Mouse (Mus musculus): ENCODE data around the gene Fbxo47. TPM values are rescaled to one million over a fixed set of nuclear protein-coding genes. Genes with fewer than 3 reads are reported as not detected.

The Fbxo47 gene
- 1 to 10 TPM in 1 of 3 experiments, under 1 TPM in 1, not detected in 1; 0.54 to 1.0 TPM for polyA plus RNA-seq (2017; shearing (Covaris generic))

- ATAC-seq, result peak; percentile 89
Observed at GRCm38 (mm10) chr11:97883918-97884600, at the start of gene Fbxo47. Fbxo47 (minus strand) TSS chr11:97884154.

DNA sequence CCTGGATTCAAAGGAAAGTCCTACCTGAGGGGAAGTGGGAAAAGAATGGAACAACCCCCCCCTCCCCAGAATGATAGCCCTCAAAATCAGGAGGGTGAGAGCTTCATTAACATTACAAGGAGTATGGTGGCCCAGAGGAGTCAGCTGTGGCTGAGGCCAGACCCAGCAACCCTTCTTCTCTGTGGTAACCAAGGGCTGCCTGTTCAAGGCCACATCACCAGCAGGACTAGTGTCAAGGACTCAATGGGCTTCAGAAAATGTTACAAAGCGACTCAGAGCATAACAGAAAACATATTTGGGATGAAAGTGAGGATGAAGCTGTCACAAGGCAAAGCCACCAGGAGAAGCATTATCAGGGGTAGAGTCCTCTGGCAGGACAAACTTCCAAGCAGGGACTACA lies 49.6 kb upstream of the Fbxo47 start:
- no peak for ATAC-seq

DNA sequence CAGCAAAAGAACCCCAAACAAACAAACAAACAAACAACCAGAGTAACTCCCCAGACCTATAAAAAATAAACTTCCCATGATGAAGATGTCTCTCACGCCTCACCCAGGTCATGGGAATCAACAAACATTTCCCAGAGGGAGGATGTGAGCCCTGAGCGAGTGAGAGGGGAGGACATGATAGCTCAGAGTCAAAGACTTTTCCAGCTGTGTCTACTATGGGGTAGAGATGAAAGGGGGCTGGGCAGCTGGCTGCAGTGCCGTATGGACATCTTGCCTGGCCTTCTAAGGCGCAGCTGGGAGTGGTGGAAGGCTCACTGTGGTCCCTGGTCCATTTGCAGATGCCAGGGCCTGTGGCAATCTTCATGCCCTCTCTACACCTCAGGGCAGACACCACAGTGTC lies 45.0 kb upstream of the Fbxo47 start:
- no peak for ATAC-seq

DNA sequence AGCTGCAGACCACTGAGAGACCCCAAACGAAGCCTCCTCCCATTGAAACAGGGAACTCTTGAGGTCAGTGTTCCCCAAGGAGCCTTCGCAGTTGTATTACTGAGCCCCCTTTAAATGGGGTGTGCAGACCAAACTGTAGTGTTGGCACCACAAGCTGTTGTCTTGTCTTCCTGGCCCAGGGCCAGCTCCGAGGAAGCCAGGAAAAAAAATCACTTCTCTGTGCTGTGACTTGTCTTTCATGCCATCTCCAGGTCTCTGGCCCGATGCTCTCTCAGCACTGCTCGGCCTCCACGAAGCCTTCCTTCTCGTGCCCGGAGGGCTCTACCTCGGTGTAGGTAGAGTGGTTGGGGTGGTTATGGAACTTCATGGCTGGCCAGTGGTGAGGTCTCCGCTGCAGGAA lies 40.3 kb upstream of the Fbxo47 start:
- ATAC-seq, result no peak

DNA sequence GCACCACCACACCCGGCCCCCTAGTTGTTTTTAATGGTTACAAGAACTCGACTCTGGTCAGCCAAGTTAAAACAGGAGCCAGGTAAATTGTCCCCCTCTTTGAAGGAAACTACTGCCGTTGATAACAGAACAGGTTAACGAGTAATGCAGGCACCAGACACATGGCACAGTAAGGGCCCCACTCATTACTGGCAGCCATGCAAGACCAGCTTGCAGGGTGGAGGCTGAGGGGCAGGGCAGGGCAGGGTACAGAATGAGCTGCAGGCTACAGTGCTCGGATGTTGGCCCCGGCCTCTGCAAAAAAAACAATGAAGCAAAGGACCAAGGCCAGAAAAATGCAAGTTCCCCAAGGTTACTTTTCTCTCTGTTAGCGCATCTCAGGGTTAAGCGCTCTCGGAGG lies 39.7 kb upstream of the Fbxo47 start:
- ATAC-seq, result no peak

DNA sequence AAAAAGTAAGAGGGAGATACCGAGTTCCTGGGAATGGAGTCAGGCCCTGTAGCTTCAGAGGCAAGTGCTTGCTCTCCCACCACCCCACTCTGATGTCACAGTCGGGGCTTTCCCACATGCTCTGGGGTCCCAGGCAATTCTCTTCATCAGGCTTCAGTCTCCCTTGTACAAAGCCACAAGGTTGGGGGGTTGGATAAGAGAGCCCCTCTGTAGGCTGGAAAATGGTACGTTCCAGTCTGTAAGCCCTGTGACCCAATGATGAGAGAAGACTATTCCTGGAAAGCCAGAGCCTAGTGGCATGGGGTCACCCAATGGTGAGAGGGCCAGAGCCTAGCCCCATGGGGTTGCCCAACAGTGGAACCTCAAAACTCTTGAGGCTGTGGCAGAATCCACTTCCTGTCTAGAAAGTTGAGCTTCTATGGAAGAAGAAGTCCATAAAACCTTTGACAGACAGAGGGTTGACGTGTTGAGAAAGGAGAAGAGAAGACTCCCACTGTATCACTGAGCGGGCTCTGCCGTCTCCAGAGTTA lies 32.1 kb upstream of the Fbxo47 start:
- no peak for ATAC-seq

DNA sequence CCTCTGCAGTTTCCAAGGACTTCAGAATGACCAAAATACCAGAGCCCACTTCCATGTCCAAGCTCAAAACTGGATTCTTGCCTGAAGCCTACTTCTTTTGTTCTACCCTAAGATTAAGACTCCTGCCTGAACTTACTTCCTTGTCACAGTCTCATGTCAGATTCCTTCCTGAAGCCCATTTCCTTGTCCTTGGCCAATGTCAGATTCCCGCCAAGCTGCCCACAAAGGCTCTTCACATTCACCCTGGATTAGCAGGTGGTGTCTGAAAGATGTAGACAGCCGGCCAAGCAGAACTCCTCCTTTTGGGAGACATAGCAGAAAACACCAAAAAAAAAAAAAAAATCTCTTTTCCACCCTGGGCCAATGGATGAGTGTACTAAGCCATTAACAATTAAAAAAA lies 31.5 kb upstream of the Fbxo47 start:
- no peak for ATAC-seq

DNA sequence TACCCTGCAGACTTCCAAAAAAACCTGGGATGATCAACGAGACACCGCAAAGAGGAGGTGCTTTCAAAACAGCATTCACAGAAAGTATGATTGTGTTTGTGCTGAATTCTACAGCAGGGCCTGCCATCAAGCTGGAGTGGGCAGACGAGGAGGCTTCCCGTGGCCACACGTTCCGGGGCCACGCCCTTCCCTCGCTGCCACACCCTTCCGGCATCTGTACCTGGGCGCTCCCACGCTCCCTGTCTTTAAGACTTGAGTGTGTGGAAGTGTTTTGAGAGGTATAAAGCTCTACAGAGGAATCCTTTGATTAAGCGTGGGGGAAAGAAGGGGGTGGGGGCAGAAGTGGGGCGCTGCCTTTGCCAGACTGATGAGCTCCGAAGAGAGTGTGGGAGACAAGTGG lies 29.2 kb upstream of the Fbxo47 start:
- no peak for ATAC-seq

DNA sequence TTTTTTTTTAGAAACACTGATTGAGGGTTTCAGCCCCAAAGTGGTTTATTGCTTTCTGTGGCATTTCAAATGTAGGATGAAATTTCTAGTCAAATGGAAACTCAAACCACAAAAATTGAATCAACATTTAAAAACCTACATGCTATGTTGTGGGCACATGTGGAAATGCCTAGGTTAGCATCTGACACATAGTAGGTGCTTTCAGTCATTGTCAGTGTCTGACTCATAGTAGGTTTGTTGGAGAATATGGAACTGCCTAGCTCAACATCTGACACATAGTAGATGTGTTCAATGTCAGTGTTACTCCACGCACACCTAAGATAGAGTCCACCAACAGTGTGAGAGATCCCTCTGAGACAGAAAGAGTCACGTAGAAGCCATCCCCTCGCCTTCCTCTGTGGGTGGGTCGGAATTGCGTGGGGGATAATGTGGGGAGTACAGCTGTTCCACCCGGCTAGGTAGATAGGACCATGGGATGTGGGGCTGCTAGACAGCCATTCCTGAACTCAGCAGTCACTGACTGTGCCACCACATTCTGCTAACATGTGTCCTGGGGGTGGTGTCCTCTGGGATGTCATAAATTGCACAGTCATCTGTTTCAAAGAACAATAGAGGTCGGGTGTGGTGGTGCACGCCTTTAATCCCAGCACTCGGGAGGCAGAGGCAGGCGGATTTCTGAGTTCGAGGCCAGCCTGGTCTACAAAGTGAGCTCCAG lies 24.8 kb upstream of the Fbxo47 start:
- no peak for ATAC-seq

GRCm38 (mm10) chr11:97907935-97908334 lies 24.0 kb upstream of the Fbxo47 start:
- ATAC-seq, result no peak

GRCm38 (mm10) chr11:97906905-97907304 lies 23.0 kb upstream of the Fbxo47 start:
- ATAC-seq, result no peak

- no peak for ATAC-seq
Observed at GRCm38 (mm10) chr11:97905941-97906340, 22.0 kb upstream of the Fbxo47 start.

GRCm38 (mm10) chr11:97905540-97905939 lies 21.6 kb upstream of the Fbxo47 start:
- ATAC-seq, result no peak

- no peak for ATAC-seq
Observed at GRCm38 (mm10) chr11:97904801-97905200, 20.8 kb upstream of the Fbxo47 start.

- ATAC-seq, result no peak
Observed at GRCm38 (mm10) chr11:97901806-97902205, 17.9 kb upstream of the Fbxo47 start.

- ATAC-seq, result peak; percentile 68
Observed at GRCm38 (mm10) chr11:97899822-97900221, 15.9 kb upstream of the Fbxo47 start.

DNA sequence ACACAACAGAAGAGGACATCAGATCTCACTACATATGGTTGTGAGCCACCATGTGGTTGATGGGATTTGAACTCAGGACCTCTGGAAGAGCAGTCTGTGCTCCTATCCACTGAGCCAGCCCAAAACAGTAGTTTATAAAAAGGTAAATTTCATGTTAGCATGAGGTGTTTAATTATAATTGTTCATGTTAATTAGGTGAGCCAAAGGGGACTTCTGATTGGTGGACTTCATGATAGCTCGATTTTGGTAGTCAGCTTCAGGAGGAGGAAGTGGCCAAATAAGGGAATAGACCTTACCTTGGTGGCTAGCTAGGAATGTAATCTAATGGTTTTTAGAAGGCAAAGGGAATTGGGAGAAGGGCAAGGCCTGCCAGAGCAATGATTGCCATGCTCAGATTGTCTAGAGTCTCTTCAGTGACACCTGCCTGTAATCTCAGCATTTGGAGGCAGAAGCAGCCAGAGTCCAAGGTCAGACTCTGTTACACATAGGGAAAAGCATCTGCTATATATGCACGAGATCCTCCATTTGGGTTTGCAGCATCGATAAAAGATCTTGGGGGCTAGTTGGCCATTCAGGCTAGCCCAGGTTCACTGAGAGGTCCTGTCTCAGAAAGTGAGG lies 13.7 kb upstream of the Fbxo47 start:
- no peak for ATAC-seq

GRCm38 (mm10) chr11:97896655-97897054 lies 12.7 kb upstream of the Fbxo47 start:
- ATAC-seq, result no peak

- ATAC-seq, result no peak
Observed at GRCm38 (mm10) chr11:97891821-97892220, 7.9 kb upstream of the Fbxo47 start.

DNA sequence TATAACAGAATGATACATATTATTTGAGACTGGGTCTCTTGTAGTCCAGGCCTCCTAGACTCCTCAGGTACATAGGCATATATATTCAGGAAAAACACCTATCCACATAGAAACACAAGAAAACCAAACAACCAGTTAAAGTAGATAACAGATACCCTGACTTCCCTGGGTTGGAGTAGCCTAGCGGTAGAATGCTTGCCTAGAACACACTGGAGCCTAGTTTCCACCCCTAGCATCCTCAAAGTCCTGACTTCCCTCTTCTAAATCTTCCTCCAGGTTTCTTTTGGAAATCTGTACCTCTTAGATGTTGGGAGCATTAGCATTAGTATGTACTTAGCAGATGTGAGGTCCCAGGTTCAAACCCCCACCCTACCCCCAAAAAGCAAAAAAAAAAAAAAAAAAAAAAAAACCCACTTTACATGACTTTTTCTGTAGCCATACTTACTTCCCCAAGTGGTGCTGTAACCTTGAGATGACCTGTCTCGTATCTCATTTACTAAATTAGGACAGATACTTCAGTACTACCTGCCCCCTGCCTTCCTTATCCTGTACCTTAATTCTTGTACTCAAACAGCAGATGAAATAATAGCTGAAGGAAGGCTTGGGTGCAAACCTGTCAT lies 1.5 kb upstream of the Fbxo47 start:
- ATAC-seq, result no peak

- ATAC-seq, result no peak
Observed at GRCm38 (mm10) chr11:97884601-97885185, 739 bp upstream of the Fbxo47 start.

DNA sequence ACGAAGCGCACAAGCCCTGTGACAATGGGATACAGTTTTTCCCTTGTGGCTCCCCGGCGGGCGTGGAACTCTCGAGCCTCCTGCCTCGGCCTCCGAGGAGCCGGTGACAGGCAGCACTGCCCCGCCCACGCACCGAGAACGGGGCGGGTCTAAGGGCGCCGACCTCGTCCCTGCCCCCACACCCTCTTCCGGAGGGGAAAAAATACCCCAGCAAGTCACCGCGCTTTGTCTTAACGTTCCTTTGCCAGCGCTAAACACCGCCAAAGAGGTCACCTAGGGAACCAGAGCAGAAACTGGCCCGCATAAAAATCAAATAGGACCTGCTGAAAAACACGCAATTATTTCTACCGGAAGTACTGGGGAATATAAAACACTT lies 424 bp downstream of the Fbxo47 start:
- peak; percentile 62 for ATAC-seq

- no peak for ATAC-seq
Observed at GRCm38 (mm10) chr11:97880362-97880761, 3.6 kb downstream of the Fbxo47 start.

All from inflammation-experienced regulatory T-cells, adult 6 months (primary cell).